Mouse (Mus musculus): Measurements from ENCODE around the gene Gm21060. TPM values are rescaled to one million over a fixed set of nuclear protein-coding genes. Genes with fewer than 3 reads are reported as not detected.

The Gm21060 gene
- polyA plus RNA-seq (2012; rRNA removed): not detected in 2 replicates

GRCm38 (mm10) chr19:61296969-61297368 lies at the start of gene Gm21060:
Gm21060 (minus strand) TSS chr19:61297069.

Other genes with a start within 250 kb of the Gm21060 start
- 7.1 and 11.5 TPM in 2 replicates for gene Zfp950, start 156.2 kb downstream of the Gm21060 start, polyA plus RNA-seq (2012; rRNA removed)
- 0.10 TPM in 1 of 2 replicates, not detected in the other for gene Gm7102, start 120.8 kb downstream of the Gm21060 start, polyA plus RNA-seq (2012; rRNA removed)
- gene Gm6020, start 113.2 kb downstream of the Gm21060 start, polyA plus RNA-seq (2012; rRNA removed): not detected in 2 replicates
- 303 and 349 TPM in 2 replicates for gene Csf2ra, start 68.6 kb downstream of the Gm21060 start, polyA plus RNA-seq (2012; rRNA removed)

All from ovary, adult 2 months (tissue).